Mouse (Mus musculus) B cell, adult 2 months (primary cell): ENCODE results near the gene Rin1.

Experiments
- DNase-seq, 2 experiments: peaks; one replicate each; pipeline ENCODE4 v3.0.0; 2022

Rin1 gene

DNA sequence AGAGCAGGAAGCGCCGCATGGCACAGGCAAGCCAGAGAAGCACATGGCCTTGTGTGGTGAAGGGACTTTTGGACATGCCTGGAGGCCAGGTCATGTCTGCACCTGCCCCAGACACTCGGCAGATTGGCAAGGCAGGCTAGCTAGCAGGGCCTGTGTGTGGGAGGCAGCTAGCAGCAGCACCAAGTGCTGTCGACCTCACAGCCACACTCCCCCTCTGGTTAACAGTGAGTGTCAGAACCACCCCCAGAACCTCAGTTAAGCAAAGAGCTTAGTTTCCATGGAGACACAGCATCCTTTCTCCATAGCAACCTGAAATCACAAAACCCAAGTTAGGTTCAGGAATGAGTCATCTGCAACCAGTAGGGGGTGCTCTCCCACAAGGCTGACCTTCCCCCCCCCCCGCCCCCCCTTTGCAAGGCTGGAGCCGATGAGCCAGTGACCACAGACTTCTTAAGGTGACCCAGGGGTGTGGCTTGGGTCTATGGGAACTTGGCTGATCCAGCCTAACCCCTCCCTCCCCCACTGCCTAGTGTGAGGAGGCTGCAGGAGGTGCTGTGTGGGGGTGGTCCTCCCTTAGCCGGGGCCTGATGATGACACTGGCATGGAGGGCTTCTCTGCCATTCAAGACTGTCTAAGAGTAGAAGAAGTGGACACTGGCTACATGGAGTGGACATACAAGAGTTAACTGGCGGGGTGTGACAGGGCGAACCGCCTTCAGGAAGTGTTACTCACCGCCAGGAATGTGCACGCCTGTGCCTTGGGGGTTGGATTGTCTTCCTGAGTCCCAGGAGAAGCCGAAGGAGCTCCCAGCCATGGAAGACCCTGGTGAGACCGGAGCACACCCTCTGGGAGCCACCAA lies at the start of gene Rin1:
TSS of gene Rin1 (plus strand) at position 435 of the 859 bp plus-strand sequence.
- peak; percentile 53 to 59 for DNase-seq

DNA sequence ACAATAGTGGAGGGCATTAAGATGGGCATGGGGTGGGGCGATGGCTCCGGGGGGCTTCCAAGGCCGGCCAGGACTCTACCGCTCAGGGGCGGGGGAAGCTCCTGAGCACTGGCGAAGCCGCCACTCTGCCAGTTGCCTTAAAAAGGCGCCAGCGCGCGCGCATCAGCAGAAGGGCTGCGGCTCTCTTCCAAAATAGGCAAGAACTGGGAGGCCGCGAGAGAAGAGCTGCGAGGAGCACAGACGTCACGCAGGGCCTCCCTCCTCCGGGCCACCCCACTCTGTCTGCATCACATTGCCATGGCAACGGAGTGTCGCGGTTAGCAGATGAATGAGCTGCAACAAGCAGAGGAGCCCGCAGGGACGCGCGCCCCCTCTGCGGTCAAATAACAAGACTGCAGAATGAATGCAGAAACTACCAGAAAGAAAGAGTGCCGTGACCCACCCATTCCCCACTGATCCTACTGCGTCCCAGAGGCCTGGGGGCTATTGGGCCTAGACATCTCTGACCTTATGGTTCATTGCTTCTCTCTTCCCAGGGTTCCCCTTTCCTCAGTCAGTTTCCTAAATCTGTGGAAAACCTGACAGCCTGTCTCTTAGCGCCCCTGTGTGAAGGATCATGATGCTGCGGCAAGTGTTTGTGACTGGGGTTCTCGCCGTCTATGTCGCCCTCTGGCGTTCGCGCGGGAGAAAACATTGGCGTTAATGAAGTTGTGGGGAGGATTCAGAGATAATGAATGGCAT lies 48.4 kb upstream of the Rin1 start:
- peak; percentile 83 to 84 for DNase-seq

DNA sequence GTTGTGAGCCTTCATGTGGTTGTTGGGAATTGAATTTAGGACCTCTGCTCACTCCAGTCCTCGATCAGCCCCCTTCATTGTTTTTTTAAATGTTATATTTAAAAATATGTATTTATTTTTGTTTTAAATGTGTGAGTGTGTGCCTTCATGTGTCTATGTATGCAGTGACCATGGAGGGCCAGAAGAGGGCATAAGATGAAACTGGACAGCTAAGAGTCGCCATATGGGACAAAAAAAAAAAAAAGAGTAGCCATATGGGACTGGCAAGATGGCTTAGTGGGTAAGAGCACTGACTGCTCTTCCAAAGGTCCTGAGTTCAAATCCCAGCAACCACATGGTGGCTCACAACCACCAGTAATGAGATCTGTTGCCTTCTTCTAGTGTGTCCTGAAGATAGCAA lies 46.6 kb upstream of the Rin1 start:
- DNase-seq, result peak in 1 of 2 experiments; percentile 21

DNA sequence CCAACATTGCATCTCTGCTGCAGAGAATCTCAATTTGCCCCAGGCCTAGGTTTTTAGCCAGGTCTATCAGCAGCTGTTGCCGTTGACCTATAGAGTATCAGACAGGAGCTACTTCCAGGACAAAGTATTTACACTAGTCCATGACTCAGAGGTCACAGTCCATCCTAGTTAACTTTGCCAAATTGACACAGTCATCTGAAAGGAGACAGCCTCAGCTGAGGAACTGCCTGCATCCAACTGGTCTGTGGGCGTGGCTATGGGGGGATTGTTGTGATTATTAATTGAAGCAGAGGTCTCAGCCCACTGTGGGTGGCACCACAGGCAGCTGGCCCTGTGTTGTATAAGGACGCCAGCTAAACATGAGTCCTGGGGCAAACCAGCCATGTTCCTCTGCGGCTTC lies 45.4 kb upstream of the Rin1 start:
- no peak for DNase-seq

DNA sequence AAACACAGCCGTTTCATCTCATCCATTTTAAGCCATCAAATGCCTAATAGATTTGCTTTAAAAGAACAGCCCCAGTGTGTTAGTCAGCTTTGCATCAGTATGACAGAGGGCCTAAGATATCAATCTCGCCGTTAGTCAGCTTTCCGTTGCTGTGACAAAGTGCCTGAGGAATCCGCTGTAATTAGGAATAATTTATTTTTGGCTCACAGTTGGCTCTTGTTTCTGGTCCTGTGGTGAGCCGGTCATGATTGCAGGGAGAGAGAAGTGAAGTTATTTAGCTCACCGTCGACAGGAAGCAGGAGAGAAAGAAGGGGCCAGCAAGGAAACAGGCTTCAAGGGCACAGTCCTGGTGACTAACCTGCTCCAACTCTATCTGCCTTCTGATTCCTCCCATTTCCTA lies 37.1 kb upstream of the Rin1 start:
- no peak for DNase-seq

DNA sequence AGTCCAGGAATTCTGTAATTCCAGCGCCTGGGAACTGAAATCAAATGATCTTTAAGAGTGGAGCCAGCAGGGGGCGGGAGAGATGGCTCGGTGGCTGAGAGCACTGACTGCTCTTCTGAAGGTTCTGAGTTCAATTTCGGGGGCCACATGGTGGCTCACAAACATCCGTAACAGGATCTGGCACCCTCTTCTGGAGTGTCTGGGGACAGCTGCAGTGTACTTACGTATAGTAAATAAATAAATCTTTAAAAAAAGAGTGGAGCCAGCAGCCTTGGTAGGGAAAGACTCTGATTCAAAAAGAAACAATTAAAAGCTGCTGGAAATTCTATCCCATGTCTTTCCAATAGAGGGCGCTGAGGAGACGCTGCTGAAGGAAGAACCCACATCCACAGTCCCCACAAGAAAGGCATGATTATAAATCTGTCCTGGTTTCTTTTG lies 35.3 kb upstream of the Rin1 start:
- DNase-seq, result peak; percentile 50

DNA sequence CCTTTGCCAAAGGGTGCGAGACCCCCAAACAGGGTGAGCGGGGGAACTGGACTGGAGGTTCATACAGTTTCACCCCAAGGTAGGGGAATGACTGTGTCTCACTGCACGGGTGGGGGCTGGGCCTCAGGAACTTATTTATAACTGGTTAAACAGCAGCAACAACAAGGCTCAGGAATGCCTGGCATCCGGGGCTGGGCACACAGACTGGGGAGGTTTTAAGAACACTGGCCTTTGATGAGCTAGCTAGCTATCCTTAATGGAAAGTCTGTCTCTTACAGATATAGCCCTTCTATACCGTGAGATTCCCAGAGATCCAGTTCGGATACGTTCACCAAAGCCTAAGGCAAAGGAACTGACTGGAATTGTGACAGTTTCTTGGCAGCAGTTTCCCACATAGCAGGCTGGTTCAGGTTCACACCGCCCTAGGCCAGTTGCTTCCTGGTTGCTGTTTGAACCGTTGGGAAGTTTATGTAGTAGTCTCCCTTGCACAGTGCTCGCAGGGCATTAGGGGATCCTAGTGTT lies 34.0 kb upstream of the Rin1 start:
- DNase-seq, result no peak

DNA sequence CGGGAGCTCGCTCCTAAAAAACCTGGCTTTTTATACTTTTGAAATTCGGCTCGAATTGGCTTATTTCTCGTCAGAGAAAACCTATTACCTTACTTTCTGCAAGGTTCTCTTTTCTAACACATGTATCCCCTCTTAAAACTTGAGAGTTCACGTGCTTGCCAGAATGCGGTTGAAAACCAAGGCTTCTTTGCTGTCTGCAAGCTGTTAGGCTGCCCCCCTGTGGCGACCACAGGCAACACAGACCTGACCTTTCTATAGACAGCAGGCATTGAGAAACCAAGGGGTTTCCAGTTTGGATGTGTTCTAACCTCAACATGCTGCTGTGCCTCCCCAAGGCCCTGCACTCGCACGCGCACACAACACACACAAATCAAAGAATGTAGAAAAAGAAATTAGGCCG lies 33.5 kb upstream of the Rin1 start:
- peak; percentile 84 to 87 for DNase-seq

DNA sequence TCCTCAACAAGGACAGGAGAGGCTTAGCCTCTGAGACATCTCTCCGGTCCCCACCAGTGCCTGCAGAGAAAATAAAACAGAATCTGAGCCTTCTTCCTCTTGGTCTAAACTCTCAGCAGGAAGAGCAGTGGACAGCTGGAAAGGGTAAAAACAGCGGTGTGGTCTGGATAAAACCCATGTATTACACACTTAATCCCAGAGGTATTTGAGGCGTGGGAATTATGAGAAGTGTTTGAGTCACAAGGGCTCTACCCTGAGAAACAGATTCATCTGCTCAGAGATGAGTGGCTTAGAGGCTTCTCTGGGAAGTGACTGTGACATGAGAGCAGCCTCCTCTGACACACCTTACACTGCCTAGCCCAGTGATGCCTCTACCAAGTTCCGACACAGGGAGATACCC lies 32.7 kb upstream of the Rin1 start:
- DNase-seq, result no peak

DNA sequence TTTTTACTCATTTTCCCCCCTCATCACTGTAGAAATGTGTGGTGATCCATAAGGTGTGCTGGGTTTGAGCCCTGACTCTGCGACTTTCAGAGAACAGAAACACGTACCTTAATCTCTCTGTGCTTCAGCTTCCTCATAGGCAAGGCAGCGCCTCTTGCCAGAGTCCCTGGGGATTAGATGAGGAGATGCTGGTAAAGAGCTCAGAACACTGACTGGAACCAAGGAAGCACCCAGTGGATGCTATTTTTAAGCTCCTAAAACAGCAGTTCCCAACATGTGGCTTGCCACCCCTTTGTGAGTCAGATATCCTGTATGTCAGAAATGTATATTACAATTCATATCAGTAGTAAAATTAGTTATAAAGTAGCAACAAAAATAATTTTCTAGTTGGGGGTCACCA lies 32.1 kb upstream of the Rin1 start:
- no peak for DNase-seq

DNA sequence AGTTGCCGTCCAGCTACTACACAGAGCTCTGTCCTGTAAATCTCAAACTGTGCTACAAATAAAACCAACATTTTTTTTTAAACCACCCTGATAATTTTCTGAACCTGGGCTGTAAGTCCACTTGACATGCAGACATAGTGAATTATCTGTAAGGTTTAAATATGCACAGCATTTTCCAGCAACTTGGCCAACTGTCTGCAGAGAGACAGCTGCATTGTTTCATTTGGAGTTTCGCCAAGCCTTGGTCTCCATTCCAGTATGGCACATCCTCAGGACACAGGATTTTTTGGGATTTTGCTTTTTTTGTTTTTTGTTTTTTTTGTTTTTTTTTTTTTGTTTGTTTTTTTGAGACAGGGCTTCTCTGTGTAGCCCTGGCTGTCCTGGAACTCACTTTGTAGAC lies 28.9 kb upstream of the Rin1 start:
- no peak for DNase-seq

DNA sequence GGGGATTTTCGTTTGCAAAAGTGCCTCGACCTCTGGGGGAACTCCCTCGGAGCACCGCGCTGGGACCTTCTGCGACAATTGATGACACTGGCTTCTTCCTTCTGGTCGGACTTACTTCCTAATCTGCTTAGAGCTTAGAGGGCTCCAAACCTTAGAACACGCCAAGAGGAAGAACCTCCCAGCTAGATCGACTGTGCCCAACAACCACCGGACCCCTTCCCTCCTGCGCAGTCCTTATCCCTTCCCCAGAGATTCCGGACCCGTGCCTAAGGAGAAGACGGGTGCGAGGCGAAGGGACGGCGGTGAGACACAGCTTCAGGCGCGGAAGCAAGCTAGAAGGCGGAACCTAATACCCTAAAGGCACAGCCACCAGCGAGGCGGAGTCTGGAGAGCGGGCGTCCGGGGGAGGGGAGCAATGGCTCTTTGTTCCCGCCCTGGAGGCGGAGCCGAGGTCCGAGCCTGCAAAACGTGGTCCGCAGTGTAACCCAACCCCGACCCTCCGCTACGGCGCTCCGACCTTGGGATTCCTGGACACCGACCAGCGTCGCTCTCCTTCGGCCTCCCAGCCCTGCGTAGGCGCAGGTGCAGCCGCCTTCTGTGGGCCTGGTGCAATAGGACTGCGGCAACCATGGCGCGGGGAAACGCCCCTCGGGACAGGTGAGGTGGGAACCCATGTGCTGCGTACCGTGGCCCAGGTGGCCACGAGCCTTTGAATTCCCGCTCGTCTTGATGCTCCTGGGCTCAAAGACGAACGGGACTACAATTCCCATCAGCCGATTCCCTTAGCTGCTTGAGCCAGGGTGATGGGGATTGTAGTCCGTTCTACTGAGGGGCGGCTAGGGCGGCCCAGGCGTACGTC lies 26.4 kb upstream of the Rin1 start, which contains the start of gene Slc29a2:
TSS of gene Slc29a2 (plus strand) at position 240 of the 859 bp plus-strand sequence.
- DNase-seq, result peak; percentile 90 to 91

DNA sequence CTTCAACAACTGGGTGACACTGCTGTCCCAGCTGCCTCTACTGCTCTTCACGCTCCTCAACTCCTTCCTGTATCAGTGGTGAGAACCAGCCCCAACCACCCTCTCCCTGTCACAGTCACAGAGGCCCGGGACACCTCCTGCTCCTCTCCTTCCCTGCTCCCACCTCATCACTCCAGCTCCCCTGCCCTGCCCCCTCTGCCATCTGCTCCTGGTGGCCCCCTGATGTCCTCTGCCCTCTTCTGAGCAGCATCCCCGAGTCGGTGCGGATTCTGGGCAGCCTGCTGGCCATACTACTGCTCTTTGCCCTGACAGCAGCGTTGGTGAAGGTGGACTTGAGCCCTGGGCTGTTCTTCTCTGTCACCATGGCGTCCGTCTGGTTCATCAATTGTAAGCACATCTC lies 24.2 kb upstream of the Rin1 start:
- DNase-seq, result no peak

DNA sequence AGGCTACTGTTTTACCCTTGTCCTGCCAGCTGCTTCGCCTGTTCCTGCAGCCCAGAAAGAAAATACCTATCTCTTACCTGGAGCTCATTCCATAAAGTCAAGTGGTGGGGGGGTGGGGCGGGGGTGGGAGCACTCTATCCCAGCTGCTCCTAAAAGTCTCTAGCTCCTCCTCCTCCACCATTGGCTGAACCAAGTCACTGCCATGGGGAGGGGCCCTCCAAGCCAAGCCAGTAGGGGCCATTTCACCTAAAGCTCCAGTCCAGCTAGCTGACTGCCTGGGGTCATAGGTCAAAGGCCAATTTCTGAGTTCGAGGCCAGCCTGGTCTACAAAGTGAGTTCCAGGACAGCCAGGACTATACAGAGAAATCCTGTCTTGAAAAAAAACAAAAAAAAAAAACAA lies 17.6 kb upstream of the Rin1 start:
- no peak for DNase-seq

DNA sequence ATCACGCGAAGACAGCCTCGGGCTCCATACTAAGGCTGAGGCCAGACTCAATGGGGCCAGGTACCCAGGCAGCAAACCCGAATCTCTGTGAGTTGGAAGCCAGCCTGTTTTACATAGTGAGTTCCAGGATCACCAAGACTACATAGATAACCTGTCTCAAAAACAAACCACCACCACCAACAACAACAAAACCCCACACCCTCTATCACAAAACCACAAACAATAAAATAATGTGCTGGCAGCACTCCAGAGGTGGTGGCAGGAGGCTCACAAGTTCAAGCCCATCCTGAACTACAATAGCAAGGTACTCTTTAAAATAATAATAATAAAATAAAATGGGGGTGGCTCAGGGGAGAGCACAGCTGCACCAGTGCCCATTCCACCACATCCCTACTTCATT lies 13.7 kb upstream of the Rin1 start:
- no peak for DNase-seq

DNA sequence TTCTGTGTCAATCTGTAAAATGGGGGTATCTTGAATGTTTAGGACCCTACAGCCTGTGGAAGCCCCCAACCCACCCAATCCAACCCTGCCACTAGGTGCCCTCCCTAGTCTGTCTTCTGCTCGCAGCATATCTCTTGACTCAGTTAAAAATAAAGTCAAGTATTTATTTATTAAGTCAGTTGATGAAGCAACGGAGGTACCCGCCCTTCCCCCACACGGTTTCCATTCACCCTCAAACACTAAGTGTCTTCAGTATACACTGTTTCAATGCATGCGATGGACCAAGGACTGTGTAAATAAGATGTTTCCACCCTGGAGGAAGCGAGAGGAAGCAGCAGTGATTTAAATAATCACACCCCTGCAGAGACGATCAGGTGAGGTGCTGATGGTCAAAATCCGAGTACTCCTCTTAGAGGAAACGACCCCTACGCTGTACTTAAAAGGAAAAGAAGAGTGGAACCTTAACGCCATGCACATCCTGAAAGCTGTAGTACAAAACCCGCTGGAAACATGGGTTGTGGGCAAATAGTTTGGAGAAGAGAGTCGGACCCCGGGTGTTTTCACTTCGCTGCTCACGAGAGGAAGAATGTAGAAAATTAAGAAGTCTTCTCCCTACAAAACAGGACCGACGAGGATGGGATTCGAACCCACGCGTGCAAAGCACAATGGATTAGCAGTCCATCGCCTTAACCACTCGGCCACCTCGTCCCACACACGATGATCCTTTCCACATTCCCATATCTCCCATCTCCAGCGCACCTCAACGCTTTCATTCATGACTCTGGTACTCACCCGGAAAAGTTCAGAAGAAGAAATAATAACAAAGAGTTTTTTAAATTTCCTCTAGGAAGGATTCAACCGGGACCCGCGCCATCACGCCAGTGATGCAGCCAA lies 12.4 kb upstream of the Rin1 start:
- DNase-seq, result peak; percentile 56 to 58

DNA sequence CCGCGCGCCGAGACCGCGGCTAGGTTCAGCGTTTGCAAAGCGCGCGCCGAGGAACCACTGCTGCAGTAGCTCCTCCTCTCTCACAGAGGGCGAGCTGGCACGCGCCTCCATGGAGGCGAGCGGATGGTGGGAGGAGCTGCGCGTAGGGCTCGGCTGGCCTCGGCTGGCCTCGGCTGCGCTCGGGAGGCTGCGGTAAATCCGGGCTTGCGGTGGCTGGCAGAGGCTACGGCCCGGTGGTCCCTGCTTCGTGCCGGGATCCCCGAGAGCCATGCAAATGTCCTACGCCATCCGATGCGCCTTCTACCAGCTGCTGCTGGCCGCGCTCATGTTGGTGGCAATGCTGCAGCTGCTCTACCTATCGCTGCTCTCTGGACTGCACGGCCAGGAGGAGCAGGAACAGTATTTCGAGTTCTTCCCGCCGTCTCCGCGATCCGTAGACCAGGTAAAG lies 11.5 kb upstream of the Rin1 start, which contains the start of the genes B4gat1 and AC124502.3:
TSS of gene B4gat1 (plus strand) at position 118 of the 448 bp plus-strand sequence.
TSS of gene AC124502.3 (plus strand) at position 183 of the 448 bp plus-strand sequence.
- DNase-seq, result peak; percentile 84

DNA sequence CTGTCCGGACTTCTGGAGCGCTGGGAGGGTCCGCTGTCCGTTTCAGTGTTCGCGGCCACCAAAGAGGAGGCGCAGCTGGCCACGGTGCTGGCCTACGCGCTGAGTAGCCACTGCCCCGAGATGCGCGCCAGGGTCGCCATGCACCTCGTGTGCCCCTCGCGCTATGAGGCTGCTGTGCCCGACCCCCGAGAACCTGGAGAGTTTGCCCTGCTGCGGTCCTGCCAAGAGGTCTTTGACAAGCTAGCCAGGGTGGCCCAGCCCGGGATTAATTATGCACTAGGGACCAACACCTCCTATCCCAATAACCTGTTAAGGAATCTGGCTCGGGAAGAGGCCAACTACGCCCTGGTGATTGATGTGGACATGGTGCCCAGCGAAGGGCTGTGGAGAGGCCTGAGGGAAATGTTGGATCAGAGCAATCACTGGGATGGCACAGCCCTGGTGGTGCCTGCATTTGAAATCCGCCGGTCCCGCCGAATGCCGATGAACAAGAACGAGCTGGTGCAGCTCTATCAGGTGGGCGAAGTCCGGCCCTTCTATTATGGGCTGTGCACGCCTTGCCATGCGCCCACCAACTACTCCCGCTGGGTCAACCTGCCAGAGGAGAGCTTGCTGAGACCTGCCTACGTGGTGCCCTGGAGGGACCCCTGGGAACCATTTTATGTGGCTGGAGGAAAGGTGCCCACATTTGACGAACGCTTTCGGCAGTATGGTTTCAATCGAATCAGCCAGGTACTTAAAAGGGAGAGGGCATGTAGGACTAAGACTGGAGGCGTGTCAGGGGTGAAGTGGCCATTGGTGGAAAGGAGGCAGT lies 10.8 kb upstream of the Rin1 start:
- DNase-seq, result no peak

DNA sequence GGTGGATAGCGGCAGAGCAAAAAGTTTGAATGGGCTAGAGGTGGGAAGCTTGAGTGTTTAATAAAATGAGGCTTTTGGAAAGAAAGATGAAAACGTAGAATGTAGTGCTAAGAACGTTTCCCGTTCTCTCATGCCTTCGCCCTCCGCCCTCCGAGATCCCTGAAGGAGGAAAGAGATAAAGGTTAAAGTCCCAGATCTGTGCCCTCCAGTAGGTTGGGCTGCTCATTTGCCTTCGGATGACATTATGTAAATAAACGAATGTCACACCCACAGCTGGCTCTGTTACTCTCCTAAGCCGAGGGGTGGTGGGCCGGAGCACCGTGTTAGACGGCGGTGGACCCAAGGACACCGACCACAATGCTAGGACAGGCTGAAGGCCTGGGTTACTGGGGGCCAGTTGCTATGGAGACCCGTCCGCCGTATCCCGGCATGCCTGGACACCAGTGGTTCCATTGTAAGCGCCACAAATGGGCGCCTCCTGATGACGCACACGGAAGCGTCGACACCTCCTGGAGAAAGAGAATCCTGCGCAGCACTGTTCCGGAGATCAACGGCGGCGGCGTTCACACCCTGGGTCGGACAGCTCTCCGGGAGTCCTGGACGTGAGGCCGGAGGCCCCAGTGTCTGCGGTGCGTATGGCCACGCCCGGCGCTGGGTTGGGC lies 9.3 kb upstream of the Rin1 start, which contains the start of gene Brms1:
TSS of gene Brms1 (plus strand) at position 493 of the 662 bp plus-strand sequence.
- DNase-seq, result peak; percentile 91 to 92

DNA sequence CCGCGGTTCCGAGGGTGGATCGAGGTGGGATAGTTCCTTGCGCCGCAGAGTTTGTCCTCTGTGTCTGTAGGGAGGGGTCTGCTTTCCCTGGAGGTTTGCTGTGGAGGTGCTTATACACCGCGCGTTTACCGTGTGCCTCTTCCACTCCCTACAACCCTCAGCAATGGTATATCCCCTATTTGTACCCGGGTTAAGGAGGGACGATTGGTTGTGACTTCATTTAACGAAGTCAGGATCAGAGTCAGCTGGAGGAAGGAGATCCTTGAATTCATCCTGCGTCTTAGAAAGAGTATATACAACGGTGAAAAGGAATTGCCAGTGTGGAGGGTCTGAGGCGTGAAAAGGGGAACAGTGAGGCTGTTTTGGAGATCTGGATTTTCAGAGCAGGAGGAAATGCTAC lies 8.7 kb upstream of the Rin1 start:
- DNase-seq, result no peak
